7 mouse cellular contexts compared by ENCODE assay signal in genomic region chrX:48409611-48410387, GRCm38 (mm10). TPM values are rescaled to one million over a fixed set of nuclear protein-coding genes. Genes with fewer than 3 reads are reported as not detected.
DNase-seq lines count a peak whose midpoint lies in the region; ATAC-seq and TF ChIP-seq lines count a peak whose summit lies in the region.

No protein-coding gene starts in this region.

- peak; percentile 98; the same call in 1 of the 2 replicates for TF ChIP-seq CTCF in heart, adult 2 months (IDR thresholded peaks at IDR 0.05)
- peak; percentile 64 for TF ChIP-seq CTCF in kidney, adult 2 months (conservative IDR thresholded peaks at IDR 0.05; ENCODE audit: insufficient read depth, insufficient read length, low read depth, low read length)
- peak; percentile 79 for TF ChIP-seq CTCF in small intestine, adult 2 months (IDR thresholded peaks at IDR 0.05; ENCODE audit: extremely low read depth, insufficient read length, insufficient replicate concordance, low read depth, low read length)

- peak overlapping the region; percentile 49 for H3K4me2 ChIP-seq in embryonic facial prominence, embryonic 12.5 days (replicated peaks)
- peak overlapping the region; percentile 39 for H3K4me2 ChIP-seq in limb, embryonic 11.5 days (ENCODE audit: low read depth, severe bottlenecking)
- peak overlapping the region; percentile 52 for H3K4me2 ChIP-seq in midbrain, embryonic 13.5 days (replicated peaks)

- H3K4me1 ChIP-seq in embryonic facial prominence, embryonic 12.5 days = 0 out of 2 replicates have a peak, but pooled peaks cover 5% of the 10 kb centered on the region
- H3K4me1 ChIP-seq in heart, adult 2 months (ENCODE audit: control insufficient read depth, insufficient read depth, low read length) = no peaks in the 10 kb centered on the region; the same call in 1 of the 2 replicates
- H3K4me1 ChIP-seq in kidney, adult 2 months (ENCODE audit: control insufficient read depth, insufficient read depth, low read length) = no peaks in the 10 kb centered on the region
- H3K4me1 ChIP-seq in limb, embryonic 11.5 days (ENCODE audit: control insufficient read depth, insufficient read depth, low read length) = no peaks in the 10 kb centered on the region
- 0 out of 2 replicates have a peak, but pooled peaks cover 3% of the 10 kb centered on the region for H3K4me1 ChIP-seq in midbrain, embryonic 13.5 days (replicated peaks)
- H3K4me1 ChIP-seq in small intestine, adult 2 months (ENCODE audit: control insufficient read depth, insufficient read depth, insufficient read length, low read length) = peaks cover 9% of the 10 kb centered on the region; the same call in 1 of the 2 replicates

- H3K9ac ChIP-seq in embryonic facial prominence, embryonic 12.5 days = no peak overlapping the region
- peak overlapping the region; percentile 7 for H3K9ac ChIP-seq in heart, adult 2 months (ENCODE audit: low read depth, low read length)
- H3K9ac ChIP-seq in limb, embryonic 11.5 days (ENCODE audit: low read length) = no peak overlapping the region
- H3K9ac ChIP-seq in midbrain, embryonic 13.5 days (replicated peaks) = no peak overlapping the region

- 14% methylated on average over 36 of the region's 36 CpGs for WGBS in embryonic facial prominence, embryonic 12.5 days
- 10% methylated on average over 36 of the region's 36 CpGs for WGBS in heart, adult 2 months
- under 1% methylated on average over 29 of the region's 36 CpGs for WGBS in kidney, adult 2 months
- 14% methylated on average over 33 of the region's 36 CpGs for WGBS in limb, embryonic 11.5 days
- 10% methylated on average over 36 of the region's 36 CpGs for WGBS in midbrain, embryonic 13.5 days
- 9% methylated on average over 36 of the region's 36 CpGs for WGBS in small intestine, adult 2 months

- H3K36me3 ChIP-seq in embryonic facial prominence, embryonic 12.5 days = no peaks in the 10 kb centered on the region
- no peaks in the 10 kb centered on the region for H3K36me3 ChIP-seq in heart, adult 2 months (ENCODE audit: control insufficient read depth, insufficient read depth, low read length)
- no peaks in the 10 kb centered on the region for H3K36me3 ChIP-seq in kidney, adult 2 months (ENCODE audit: control insufficient read depth, insufficient read depth, low read length)
- no peaks in the 10 kb centered on the region for H3K36me3 ChIP-seq in limb, embryonic 11.5 days (ENCODE audit: control insufficient read depth, insufficient read depth, low read length)
- peaks cover 17% of the 10 kb centered on the region; the same call in 1 of the 2 replicates for H3K36me3 ChIP-seq in midbrain, embryonic 13.5 days
- peaks cover 20% of the 10 kb centered on the region for H3K36me3 ChIP-seq in small intestine, adult 2 months (ENCODE audit: control insufficient read depth, insufficient read depth, low read length)

- H3K9me3 ChIP-seq in embryonic facial prominence, embryonic 12.5 days = no peaks in the 10 kb centered on the region
- H3K9me3 ChIP-seq in limb, embryonic 11.5 days (ENCODE audit: control insufficient read depth, low read length) = no peaks in the 10 kb centered on the region
- no peaks in the 10 kb centered on the region for H3K9me3 ChIP-seq in midbrain, embryonic 13.5 days

- H3K27me3 ChIP-seq in embryonic facial prominence, embryonic 12.5 days = no peaks in the 10 kb centered on the region
- no peaks in the 10 kb centered on the region for H3K27me3 ChIP-seq in heart, adult 2 months (ENCODE audit: control insufficient read depth, insufficient read depth, low read length)
- no peaks in the 10 kb centered on the region for H3K27me3 ChIP-seq in kidney, adult 2 months (replicated peaks; ENCODE audit: control insufficient read depth, insufficient read depth, low read length)
- peaks cover 2% of the 10 kb centered on the region; the same call in 1 of the 2 replicates for H3K27me3 ChIP-seq in limb, embryonic 11.5 days (ENCODE audit: control insufficient read depth, insufficient read depth, low read length)
- H3K27me3 ChIP-seq in midbrain, embryonic 13.5 days = no peaks in the 10 kb centered on the region
- H3K27me3 ChIP-seq in small intestine, adult 2 months (ENCODE audit: control insufficient read depth, insufficient read depth, low read length) = no peaks in the 10 kb centered on the region

- TF ChIP-seq POLR2A in heart, adult 2 months (IDR thresholded peaks at IDR 0.05; ENCODE audit: insufficient read depth, low read depth, low read length) = 0 out of 2 replicates have a peak, but pooled peaks have one; percentile 33
- no peak for TF ChIP-seq POLR2A in kidney, adult 2 months (IDR thresholded peaks at IDR 0.05; ENCODE audit: low read depth, low read length)
- no peak for TF ChIP-seq POLR2A in small intestine, adult 2 months (IDR thresholded peaks at IDR 0.05; ENCODE audit: low read depth, low read length)

- no peak for TF ChIP-seq EP300 in heart, adult 2 months (IDR thresholded peaks at IDR 0.05; ENCODE audit: insufficient read depth, low read depth, low read length)

- peak overlapping the region; percentile 34 for H3K4me3 ChIP-seq in embryonic facial prominence, embryonic 12.5 days
- peak overlapping the region; percentile 54 for H3K4me3 ChIP-seq in heart, adult 2 months
- peak overlapping the region; percentile 64 for H3K4me3 ChIP-seq in kidney, adult 2 months (ENCODE audit: insufficient read depth, low read depth, low read length)
- H3K4me3 ChIP-seq in limb, embryonic 11.5 days (ENCODE audit: low read depth, low read length) = peak overlapping the region; percentile 34
- peak overlapping the region; percentile 38 for H3K4me3 ChIP-seq in midbrain, embryonic 13.5 days (replicated peaks)
- peak overlapping the region; percentile 73 for H3K4me3 ChIP-seq in small intestine, adult 2 months (ENCODE audit: low read depth, low read length)

- DNase-seq in adrenal gland, postnatal 36 days = peak; percentile 90 to 92
- peak; percentile 88 to 91 for DNase-seq in heart, adult 2 months
- DNase-seq in kidney, adult 2 months = peak; percentile 86
- DNase-seq in limb, embryonic 11.5 days (ENCODE audit: low spot score) = peak; percentile 89

- ATAC-seq in embryonic facial prominence, embryonic 12.5 days (ENCODE audit: insufficient number of reproducible peaks, insufficient read depth, low FRiP score, low TSS enrichment) = peak; percentile 76
- ATAC-seq in limb, embryonic 11.5 days (ENCODE audit: insufficient number of reproducible peaks, low FRiP score, low TSS enrichment, low read depth) = peak; percentile 88
- peak; percentile 89 for ATAC-seq in midbrain, embryonic 13.5 days

- intact Hi-C loops in heart, adult 2 months (cut with DNase I) = loop anchor here (1.0 to 5.0 kb wide), 2 partner anchors 127 to 424 kb away; no protein-coding TSS in a partner anchor

- H3K27ac ChIP-seq in embryonic facial prominence, embryonic 12.5 days = no peak overlapping the region
- peak overlapping the region; percentile 60 for H3K27ac ChIP-seq in heart, adult 2 months
- H3K27ac ChIP-seq in kidney, adult 2 months (ENCODE audit: insufficient read depth, low read depth, low read length) = no peak overlapping the region
- no peak overlapping the region for H3K27ac ChIP-seq in limb, embryonic 11.5 days (replicated peaks; ENCODE audit: low read depth, low read length)
- H3K27ac ChIP-seq in midbrain, embryonic 13.5 days = no peak overlapping the region
- H3K27ac ChIP-seq in small intestine, adult 2 months (ENCODE audit: insufficient read depth, low read depth, low read length) = peak overlapping the region; percentile 93

- no peaks in the 10 kb centered on the region for H3K79me2 ChIP-seq in heart, adult 2 months (replicated peaks; ENCODE audit: control insufficient read depth, insufficient read depth, low read length)

RNA-seq across cellular contexts. Expression of gene Elf4, which starts 53.1 kb away (rescaled TPM):
- 10 to 100 TPM; 10.9 to 19.1 TPM for total RNA-seq in adrenal gland, postnatal 36 days (2021)
- polyA plus RNA-seq in embryonic facial prominence, embryonic 12.5 days (2016; fragmentation: Nextera tagmentation; extraction: Ambion mirVana) = 3.2 and 4.0 TPM in 2 replicates
- 1 to 10 TPM; 4.5 to 5.0 TPM for total RNA-seq in heart, adult 2 months (2021)
- polyA plus RNA-seq in heart, adult 2 months (2012; rRNA removed) = 7.6 and 8.3 TPM in 2 replicates
- polyA plus RNA-seq in kidney, adult 2 months (2012; rRNA removed) = 3.6 and 5.3 TPM in 2 replicates
- polyA plus RNA-seq in limb, embryonic 11.5 days (2014; fragmentation: Nextera tagmentation; extraction: Ambion mirVana) = 2.4 and 2.6 TPM in 2 replicates
- 0.46 and 0.77 TPM in 2 replicates for polyA plus RNA-seq in midbrain, embryonic 13.5 days (2015; fragmentation: Nextera tagmentation; extraction: Ambion mirVana)
- polyA plus RNA-seq in small intestine, adult 2 months (2012; rRNA removed) = 12.3 and 36.8 TPM in 2 replicates

Comparison
In these comparisons a context has a peak if more than half of its experiments do, and no peak if none do; other contexts are left out.
1. H3K27ac ChIP-seq: peak in heart, adult 2 months (single experiment) and small intestine, adult 2 months (single experiment); none in embryonic facial prominence, embryonic 12.5 days (single experiment), kidney, adult 2 months (single experiment), limb, embryonic 11.5 days (single experiment) and midbrain, embryonic 13.5 days (single experiment).
2. Peak in every context shown above with its lines, with median percentiles within 50 percentile points of each other: DNase-seq, ATAC-seq, H3K4me2 ChIP-seq, H3K4me3 ChIP-seq and CTCF ChIP-seq.